Mouse (Mus musculus) intestine, postnatal 0 days (tissue): ENCODE data around the gene Mafb. TPM values are rescaled to one million over a fixed set of nuclear protein-coding genes. Genes with fewer than 3 reads are reported as not detected.

Experiments
- ATAC-seq: fragments of 200-750 bp; cut with Nextera tagmentation; 2 replicates; pipeline ENCODE4 v1.8.0; 2017; ENCODE audit warnings: mild to moderate bottlenecking, moderate TSS enrichment, moderate library complexity
- H3K27ac ChIP-seq: fragments of 300-500 bp; sonication (generic); 2 replicates; pipeline ENCODE4 v1.5.1; 2014; ENCODE audit warnings: mild to moderate bottlenecking, low read depth, low read length, moderate library complexity
- H3K27me3 ChIP-seq: fragments of 300-500 bp; sonication (generic); replicated peaks from 2 replicates; pipeline ENCODE4 v1.6.1; 2014; ENCODE audit warnings: low read length, mixed read lengths; ENCODE audit not compliant: control insufficient read depth, insufficient read depth
- H3K36me3 ChIP-seq: fragments of 300-500 bp; sonication (generic); 2 replicates; pipeline ENCODE4 v1.6.1; 2014; ENCODE audit warnings: mild to moderate bottlenecking, moderate library complexity; ENCODE audit not compliant: control insufficient read depth, insufficient read depth
- H3K4me1 ChIP-seq: fragments of 300-500 bp; sonication (generic); replicated peaks from 2 replicates; pipeline ENCODE4 v1.6.1; 2014; ENCODE audit warnings: antibody characterized with exemption, low read length, mixed read lengths; ENCODE audit not compliant: control insufficient read depth, insufficient read depth
- H3K4me2 ChIP-seq: fragments of 300-500 bp; sonication (generic); replicated peaks from 2 replicates; pipeline ENCODE4 v1.6.1; 2014; ENCODE audit warnings: low read depth, mild to moderate bottlenecking, moderate library complexity
- H3K4me3 ChIP-seq: fragments of 300-500 bp; sonication (generic); 2 replicates; pipeline ENCODE4 v1.5.1; 2014; ENCODE audit warnings: low read depth, low read length
- H3K9ac ChIP-seq: fragments of 300-500 bp; sonication (generic); 2 replicates; pipeline ENCODE4 v1.6.1; 2014; ENCODE audit warnings: mild to moderate bottlenecking, low read depth, low read length
- H3K9me3 ChIP-seq: fragments of 300-500 bp; sonication (generic); 2 replicates; pipeline ENCODE4 v1.6.1; 2016; ENCODE audit warnings: mixed run types; ENCODE audit not compliant: control insufficient read depth
- CTCF ChIP-seq: sonication (generic); IDR thresholded peaks from 2 replicates; pipeline ENCODE4 v1.5.1; 2016; ENCODE audit warnings: low read depth, mild to moderate bottlenecking, control low read depth, antibody characterized with exemption, moderate library complexity
- WGBS: fragments of 180-500 bp; shearing (Covaris S2); extraction: QIAGEN DNeasy Blood & Tissue Kit; methylation state at CpG from one replicate; pipeline ENCODE4 v1.1.7; 2014; 5-methylcytosine and 5-hydroxymethylcytosine counted together
- polyA plus RNA-seq: library from polyadenylated mRNA; unstranded; fragments of >200 nt; fragmentation: Nextera tagmentation; extraction: Ambion mirVana; gene quantifications from 2 replicates; pipeline ENCODE4 v1.2.1, GENCODE M21; 2015

Mafb gene
- polyA plus RNA-seq, 1 experiment from 2014 or later, result 98.5 TPM

- Histone ChIP-seq H3K27ac (0 out of 2 replicates have a peak overlapping the region, but pooled peaks have one; percentile 2), H3K36me3 (no peaks in the 10 kb centered on the region), H3K4me1 (0 out of 2 replicates have a peak, but pooled peaks cover 14% of the 10 kb centered on the region), H3K27me3 (no peaks in the 10 kb centered on the region), H3K4me3 (no peak overlapping the region), H3K9ac (no peak overlapping the region), H3K9me3 (no peaks in the 10 kb centered on the region), H3K4me2 (no peak overlapping the region)
- WGBS, result 48% methylated on average over 8 of the region's 8 CpGs
- no peak for ATAC-seq
- TF ChIP-seq CTCF, result no peak
Observed at GRCm38 (mm10) chr2:160351038-160351574, 15.8 kb downstream of the Mafb start.

- peak; percentile 87 for ATAC-seq
- Histone ChIP-seq H3K27ac (peak overlapping the region; percentile 82), H3K4me3 (no peak overlapping the region), H3K36me3 (no peaks in the 10 kb centered on the region), H3K4me1 (0 out of 2 replicates have a peak, but pooled peaks cover 14% of the 10 kb centered on the region), H3K9ac (no peak overlapping the region), H3K9me3 (no peaks in the 10 kb centered on the region), H3K27me3 (no peaks in the 10 kb centered on the region), H3K4me2 (no peak overlapping the region)
- no peak for TF ChIP-seq CTCF
- 23% methylated on average over 4 of the region's 4 CpGs for WGBS
Observed at GRCm38 (mm10) chr2:160349578-160349977, 17.3 kb downstream of the Mafb start.

- no peaks in the 10 kb centered on the region for H3K9me3 ChIP-seq
- H3K27me3 ChIP-seq, result no peaks in the 10 kb centered on the region
- H3K4me1 ChIP-seq, result 0 out of 2 replicates have a peak, but pooled peaks cover 14% of the 10 kb centered on the region
- no peak for ATAC-seq
- peak overlapping the region; percentile 82 for H3K27ac ChIP-seq
- 47% methylated on average over 7 of the region's 7 CpGs for WGBS
- H3K9ac ChIP-seq, result no peak overlapping the region
- no peak for TF ChIP-seq CTCF
- H3K36me3 ChIP-seq, result no peaks in the 10 kb centered on the region
- no peak overlapping the region for H3K4me2 ChIP-seq
- no peak overlapping the region for H3K4me3 ChIP-seq
Observed at GRCm38 (mm10) chr2:160348796-160349195, 18.1 kb downstream of the Mafb start.

DNA sequence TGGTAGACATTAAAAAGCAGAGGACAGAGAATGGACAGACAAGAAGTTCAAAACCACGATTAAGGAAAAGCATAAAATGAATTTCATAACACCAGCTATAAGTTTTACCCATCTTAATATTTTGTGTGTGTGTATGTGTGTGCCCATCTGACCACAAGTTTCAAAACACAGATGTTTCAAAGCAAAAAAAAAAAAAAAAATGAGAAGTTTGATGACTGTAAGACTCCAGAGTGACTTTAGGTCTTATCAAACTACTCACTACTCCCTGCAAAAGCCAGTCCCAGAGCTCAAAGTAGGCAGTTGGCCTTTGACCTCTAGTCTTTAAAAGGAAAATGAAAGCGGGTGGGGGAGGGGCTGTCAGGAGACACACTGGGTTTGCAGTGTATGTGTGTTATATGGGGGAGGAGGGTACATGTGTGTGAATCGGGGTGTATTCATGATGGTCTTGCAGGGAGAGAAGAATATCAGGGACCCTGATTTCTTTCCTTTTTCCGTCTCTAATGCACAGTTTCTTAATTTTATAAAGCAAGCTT, 18.7 kb downstream of the Mafb start:
- H3K4me2 ChIP-seq, result no peak overlapping the region
- no peaks in the 10 kb centered on the region for H3K36me3 ChIP-seq
- H3K27me3 ChIP-seq, result no peaks in the 10 kb centered on the region
- no peak overlapping the region for H3K4me3 ChIP-seq
- ATAC-seq, result no peak
- peak overlapping the region; percentile 46 for H3K27ac ChIP-seq
- H3K9me3 ChIP-seq, result no peaks in the 10 kb centered on the region
- TF ChIP-seq CTCF, result no peak
- 56% methylated on average over 4 of the region's 4 CpGs for WGBS
- H3K9ac ChIP-seq, result no peak overlapping the region
- H3K4me1 ChIP-seq, result 0 out of 2 replicates have a peak, but pooled peaks cover 14% of the 10 kb centered on the region

DNA sequence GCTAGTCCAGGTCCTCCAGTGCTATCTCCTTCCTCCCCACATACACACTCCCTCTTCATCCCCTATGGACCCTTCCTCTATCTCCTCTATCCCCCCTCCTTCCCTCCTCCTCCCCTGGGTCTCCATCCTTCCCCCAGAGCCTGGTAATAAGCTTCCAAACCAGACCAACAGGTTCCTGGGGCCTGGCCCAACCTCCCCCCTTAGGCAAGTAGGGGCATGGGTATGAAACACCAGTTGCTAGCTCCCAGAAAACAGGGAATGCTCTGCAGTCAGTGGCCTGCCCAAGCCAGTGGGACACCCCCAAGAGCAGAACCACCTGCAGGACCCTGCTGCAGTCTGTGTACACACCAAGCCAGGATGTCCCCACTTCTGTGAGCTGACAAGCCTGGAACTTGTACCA, 21.2 kb downstream of the Mafb start:
- Histone ChIP-seq H3K4me1 (0 out of 2 replicates have a peak, but pooled peaks cover 14% of the 10 kb centered on the region), H3K27ac (no peak overlapping the region), H3K9me3 (no peaks in the 10 kb centered on the region), H3K4me3 (no peak overlapping the region), H3K27me3 (no peaks in the 10 kb centered on the region), H3K36me3 (no peaks in the 10 kb centered on the region), H3K4me2 (no peak overlapping the region), H3K9ac (no peak overlapping the region)
- no peak for ATAC-seq
- no peak for TF ChIP-seq CTCF

GRCm38 (mm10) chr2:160340121-160340520, 26.7 kb downstream of the Mafb start:
- 25% methylated on average over 4 of the region's 4 CpGs for WGBS
- H3K4me1 ChIP-seq, result no peaks in the 10 kb centered on the region
- no peaks in the 10 kb centered on the region for H3K36me3 ChIP-seq
- H3K9ac ChIP-seq, result no peak overlapping the region
- no peak for TF ChIP-seq CTCF
- no peaks in the 10 kb centered on the region for H3K27me3 ChIP-seq
- no peaks in the 10 kb centered on the region for H3K9me3 ChIP-seq
- no peak overlapping the region for H3K4me3 ChIP-seq
- peak overlapping the region; percentile 58 for H3K27ac ChIP-seq
- H3K4me2 ChIP-seq, result no peak overlapping the region
- ATAC-seq, result peak; percentile 64
